Mouse (Mus musculus) naive thymus-derived CD4-positive, alpha-beta T cell, adult 2 months (primary cell): ENCODE measurements around the gene H2-Ob.

Experiments
- DNase-seq: peaks from one replicate; pipeline ENCODE4 v3.0.0-alpha.2; 2011; ENCODE audit warnings: low read depth

The H2-Ob gene

GRCm38 (mm10) chr17:34285848-34286247 is 47.1 kb downstream of the H2-Ob start:
- peak; percentile 76 for DNase-seq

- DNase-seq, result no peak
These were observed 47.8 kb downstream of the H2-Ob start for GRCm38 (mm10) chr17:34286501-34286900.

- DNase-seq, result no peak
These were observed 48.3 kb downstream of the H2-Ob start for GRCm38 (mm10) chr17:34286999-34287398.

DNA sequence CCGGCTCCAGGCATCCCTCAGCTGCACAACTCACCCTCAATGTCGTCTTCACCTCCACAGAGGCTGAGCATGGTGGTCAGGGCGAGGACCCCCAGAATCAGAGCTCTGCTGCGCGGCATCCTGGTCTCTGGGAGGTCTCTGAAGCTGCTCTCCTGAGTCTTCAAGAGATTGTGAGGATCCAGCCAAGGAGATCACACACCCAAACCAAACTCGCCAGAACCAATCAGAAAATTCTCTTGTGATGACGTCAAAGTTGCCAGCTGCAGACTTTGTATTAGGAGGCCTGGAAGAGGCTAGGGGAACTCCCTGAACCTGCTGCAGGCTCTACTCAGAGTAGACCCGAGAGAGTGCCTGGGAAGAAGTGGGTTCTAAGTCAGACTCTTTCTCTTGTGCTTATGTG is 48.9 kb downstream of the H2-Ob start, which contains the start of gene H2-Aa:
H2-Aa (minus strand) TSS at position 176 of the 400 bp plus-strand sequence.
- peak; percentile 94 for DNase-seq

GRCm38 (mm10) chr17:34288131-34288530 is 49.4 kb downstream of the H2-Ob start:
- DNase-seq, result no peak

DNA sequence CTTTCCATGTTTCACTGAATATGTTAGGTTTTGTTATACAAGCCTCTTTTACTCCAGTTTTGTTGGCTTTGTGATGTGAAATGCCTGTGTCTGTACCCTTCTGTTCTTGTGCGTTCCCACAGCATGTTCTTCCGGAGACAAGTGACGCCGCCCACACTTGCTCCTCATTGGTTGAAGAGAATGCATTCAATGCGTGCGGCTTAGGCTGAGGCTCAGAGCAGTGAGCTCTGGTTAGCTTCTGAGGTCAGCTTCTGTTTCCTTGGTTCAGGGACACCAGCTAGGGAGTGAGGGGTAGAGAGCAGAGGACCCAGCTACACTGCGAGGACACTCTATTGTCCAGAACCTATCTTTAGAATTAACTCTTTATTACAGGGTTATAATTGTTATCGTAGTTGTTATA is 52.9 kb downstream of the H2-Ob start:
- DNase-seq, result peak; percentile 92

DNA sequence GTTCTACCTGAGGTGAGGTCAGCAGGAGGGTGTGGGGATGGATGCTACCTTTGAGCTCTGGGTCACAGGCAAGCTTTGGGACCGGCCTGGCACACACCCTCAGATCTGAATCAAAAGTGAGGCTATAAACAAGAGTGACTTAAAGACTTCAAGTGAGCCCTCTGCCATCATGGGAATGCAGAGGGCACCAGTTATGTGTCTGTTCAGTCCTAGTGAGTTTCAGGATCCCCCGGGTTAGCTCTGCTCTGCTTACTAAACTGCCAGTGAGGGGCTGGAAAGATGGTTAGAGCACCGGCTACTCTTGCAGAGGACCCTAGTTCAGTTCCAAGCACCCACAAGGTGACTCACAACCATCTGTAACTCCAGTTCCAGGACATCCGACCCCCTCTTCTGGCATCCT is 53.9 kb downstream of the H2-Ob start:
- no peak for DNase-seq

- DNase-seq, result peak; percentile 37
These were observed 54.8 kb downstream of the H2-Ob start for GRCm38 (mm10) chr17:34293533-34293932.

DNA sequence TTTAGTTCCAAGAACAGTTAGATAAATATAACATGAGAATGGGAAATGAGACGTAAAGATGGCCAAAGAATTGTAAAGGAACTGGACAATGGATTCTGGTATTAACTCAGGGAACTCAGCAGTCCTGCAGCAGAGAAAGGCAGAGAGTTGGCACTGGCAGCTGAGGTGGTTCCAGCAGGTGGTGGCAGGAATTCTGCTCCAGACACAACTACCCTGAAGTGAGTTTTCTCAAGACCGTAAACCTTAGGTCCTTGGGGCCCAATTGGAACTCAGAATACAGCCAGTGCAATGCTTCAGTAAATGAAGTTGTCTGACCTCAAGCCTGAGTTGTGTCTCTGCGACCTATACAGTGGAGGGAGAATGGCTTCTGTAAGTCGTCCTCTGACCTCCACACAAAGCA is 55.5 kb downstream of the H2-Ob start:
- no peak for DNase-seq

DNA sequence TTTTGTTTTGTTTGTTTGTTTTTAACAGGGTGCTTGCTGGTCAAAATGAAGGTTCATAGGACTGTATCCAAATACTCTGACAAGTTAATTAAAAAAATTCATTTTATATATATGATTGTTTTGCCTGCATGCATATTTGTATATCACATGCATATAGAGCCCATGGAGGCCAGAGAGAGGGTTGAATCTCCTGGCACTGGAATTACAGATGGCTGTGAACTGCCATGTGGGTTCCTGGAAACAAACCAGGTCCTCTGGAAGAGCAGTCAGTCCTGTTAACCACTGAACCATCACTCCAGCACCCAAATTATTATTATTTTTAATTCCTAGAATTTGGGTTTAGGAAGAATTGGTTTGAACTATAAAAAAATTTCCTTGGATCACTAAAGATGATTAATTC is 56.6 kb downstream of the H2-Ob start:
- DNase-seq, result no peak

DNA sequence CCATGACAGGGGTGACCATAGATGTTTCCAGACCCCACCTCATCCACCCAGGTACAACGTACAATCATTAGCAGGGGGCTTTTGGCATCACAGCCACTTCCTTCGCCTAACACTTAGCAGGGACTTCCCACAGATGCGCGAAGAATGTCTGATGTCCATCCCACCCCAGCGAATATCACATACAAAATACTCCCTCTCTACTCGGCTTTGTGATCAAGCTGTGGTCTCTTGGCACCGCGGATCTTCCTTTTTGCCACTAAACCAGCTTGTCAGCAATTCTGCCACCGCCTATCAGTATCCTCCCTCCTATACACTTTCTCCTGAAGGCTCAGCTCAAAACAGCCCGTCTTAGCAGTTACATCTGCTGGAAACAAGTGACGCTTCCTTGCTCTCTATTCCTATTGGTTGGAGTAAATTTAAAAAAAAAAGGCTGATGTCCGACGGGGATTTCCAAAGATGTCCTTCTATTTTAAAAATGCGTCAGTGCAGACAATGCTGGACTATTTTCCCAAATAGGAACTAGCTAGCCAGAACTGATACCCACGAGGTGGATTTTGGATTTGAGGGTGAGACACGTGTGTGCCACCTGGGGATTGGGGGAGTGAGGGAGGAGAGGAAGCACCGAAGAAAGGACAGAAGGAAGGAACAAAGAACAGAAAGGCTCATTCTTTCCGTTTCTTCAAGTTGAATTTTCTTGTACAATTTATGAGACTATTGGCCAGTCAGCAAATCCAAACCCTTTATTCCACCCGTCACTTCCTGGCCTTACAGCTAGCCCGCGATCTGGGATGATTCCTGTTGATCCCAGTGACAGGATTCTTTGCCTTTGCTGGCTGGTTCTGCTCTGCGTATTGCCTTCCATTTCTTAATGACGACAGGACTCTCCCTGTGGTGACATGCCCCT is 57.4 kb downstream of the H2-Ob start:
- peak; percentile 88 for DNase-seq

GRCm38 (mm10) chr17:34299356-34299755 is 60.7 kb downstream of the H2-Ob start:
- no peak for DNase-seq

DNA sequence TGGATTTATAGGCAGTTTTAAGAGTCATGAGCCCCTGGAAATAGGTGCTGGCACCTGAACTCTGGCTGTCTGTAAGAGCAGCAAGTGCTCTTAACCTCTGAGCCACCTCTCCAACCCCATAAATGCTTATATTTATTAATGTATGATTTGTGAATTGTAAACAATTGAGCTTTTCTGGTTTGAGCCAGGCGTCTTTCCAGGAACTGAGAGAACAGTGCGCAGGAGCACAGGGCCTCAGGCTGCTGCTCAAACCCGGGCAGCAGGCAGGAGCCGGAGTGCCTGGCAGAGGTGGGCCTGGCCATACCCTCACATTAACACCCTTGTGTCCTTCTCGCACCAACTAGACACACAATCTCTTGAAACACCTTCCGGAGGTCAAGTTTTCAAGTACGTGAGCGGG is 61.4 kb downstream of the H2-Ob start:
- DNase-seq, result no peak

DNA sequence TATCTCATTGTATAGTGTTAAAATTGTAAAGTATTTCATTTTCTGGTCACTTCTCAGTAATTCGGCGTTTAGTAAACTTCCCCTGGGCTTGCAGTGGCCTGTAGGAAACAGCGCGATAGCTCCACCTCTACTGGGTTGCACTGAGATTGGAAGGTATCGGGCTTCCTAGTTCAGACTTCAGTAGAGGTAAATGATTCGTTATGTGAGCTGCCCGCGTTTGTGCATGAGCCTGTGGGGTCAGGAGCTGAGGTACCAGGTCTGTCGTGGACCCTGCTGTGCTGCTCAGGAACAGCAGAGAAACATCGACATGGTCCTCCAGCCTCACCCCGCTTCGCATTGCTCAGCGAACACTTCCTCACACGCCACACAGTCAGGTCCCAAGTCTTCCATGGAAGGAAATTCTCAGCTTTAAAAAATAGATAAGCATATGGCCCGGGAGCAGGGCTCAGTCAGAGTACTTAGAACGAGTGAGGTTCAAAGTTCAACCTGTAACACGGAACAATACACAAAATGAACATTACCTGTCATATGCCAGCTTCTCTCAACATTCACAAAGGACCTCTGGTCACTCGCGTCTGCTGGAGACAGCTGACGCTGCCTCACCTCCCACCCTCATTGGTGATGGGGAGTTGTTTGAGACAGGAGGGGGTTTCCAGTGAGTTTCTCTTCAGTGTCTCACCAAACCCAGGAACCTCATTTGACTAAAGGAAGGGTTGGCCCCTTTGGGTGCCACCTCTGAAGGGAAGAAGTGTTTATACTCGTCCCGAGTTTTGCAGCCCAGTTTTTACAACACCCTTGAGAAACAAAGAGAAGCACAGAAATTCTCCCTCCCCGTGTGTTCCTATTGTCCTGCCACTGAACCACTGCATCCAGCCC is 62.2 kb downstream of the H2-Ob start:
- DNase-seq, result no peak

- no peak for DNase-seq
These were observed 63.0 kb downstream of the H2-Ob start for GRCm38 (mm10) chr17:34301670-34302190.

DNA sequence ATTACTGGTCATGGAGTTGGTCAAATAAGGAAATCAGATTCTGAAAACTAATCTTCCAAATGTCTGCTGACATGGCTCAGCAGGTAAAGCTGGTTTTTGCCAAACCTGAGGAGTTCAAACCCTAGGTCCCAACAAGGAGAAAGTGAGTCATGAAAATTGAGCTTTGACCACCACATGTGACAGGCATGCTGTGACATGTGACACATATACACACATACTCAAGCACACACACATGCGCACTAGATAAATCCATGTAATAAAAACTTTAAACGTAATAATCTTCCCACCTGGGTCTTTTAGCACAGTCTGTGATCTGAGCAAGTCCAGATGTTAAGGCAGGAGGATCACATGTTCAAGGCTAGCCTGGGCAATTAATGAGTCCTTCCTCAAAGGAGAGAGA is 65.1 kb downstream of the H2-Ob start:
- no peak for DNase-seq
